Mouse (Mus musculus) liver, postnatal 0 days (tissue): ENCODE data around the gene Gm13278. TPM values are rescaled to one million over a fixed set of nuclear protein-coding genes. Genes with fewer than 3 reads are reported as not detected.
"Not testable (repeated sequence)": the region's sequence is repeated elsewhere in the genome, so short reads cannot be mapped to it uniquely, and the experiment has no call there.

ENCODE experiments used
- ATAC-seq: fragments of 200-750 bp; cut with Nextera tagmentation; 2 replicates; pipeline ENCODE4 v1.8.0; 2017; ENCODE audit warnings: mild to moderate bottlenecking, moderate library complexity
- DNase-seq: peaks from one replicate; pipeline ENCODE4 v3.0.0-alpha.2; 2016
- H3K27ac ChIP-seq: fragments of 300-500 bp; sonication (generic); 2 replicates; pipeline ENCODE4 v1.5.1; 2014; ENCODE audit warnings: antibody characterized with exemption, moderate library complexity, mild to moderate bottlenecking, low read depth
- H3K27me3 ChIP-seq: fragments of 300-500 bp; sonication (generic); 2 replicates; pipeline ENCODE4 v1.6.1; 2014; ENCODE audit warnings: low read length, control low read depth, mixed read lengths; ENCODE audit not compliant: insufficient read depth
- H3K36me3 ChIP-seq: fragments of 300-500 bp; sonication (generic); replicated peaks from 2 replicates; pipeline ENCODE4 v1.6.1; 2014; ENCODE audit warnings: mild to moderate bottlenecking, control low read depth, low read length, moderate library complexity, mixed read lengths; ENCODE audit not compliant: insufficient read depth
- H3K4me1 ChIP-seq: fragments of 300-500 bp; sonication (generic); 2 replicates; pipeline ENCODE4 v1.6.1; 2014; ENCODE audit warnings: antibody characterized with exemption, mild to moderate bottlenecking, control low read depth; ENCODE audit not compliant: insufficient read depth
- H3K4me2 ChIP-seq: fragments of 300-500 bp; sonication (generic); 2 replicates; pipeline ENCODE4 v1.6.1; 2014; ENCODE audit warnings: low read depth, mild to moderate bottlenecking, low read length, moderate library complexity, mixed read lengths
- H3K4me3 ChIP-seq: fragments of 300-500 bp; sonication (generic); 2 replicates; pipeline ENCODE4 v1.5.1; 2014; ENCODE audit warnings: low read depth, low read length
- H3K9ac ChIP-seq: fragments of 300-500 bp; sonication (generic); replicated peaks from 2 replicates; pipeline ENCODE4 v1.6.1; 2014; ENCODE audit warnings: mild to moderate bottlenecking, moderate library complexity
- H3K9me3 ChIP-seq: fragments of 300-500 bp; sonication (generic); 2 replicates; pipeline ENCODE4 v1.6.1; 2016; ENCODE audit warnings: mild to moderate bottlenecking, control low read depth, low read length, mixed read lengths
- CTCF ChIP-seq: sonication (generic); IDR thresholded peaks from 2 replicates; pipeline ENCODE4 v1.5.1; 2016; ENCODE audit warnings: antibody characterized with exemption, low read depth
- EP300 ChIP-seq: IDR thresholded peaks from 2 replicates; pipeline ENCODE4 v1.6.1; 2016; ENCODE audit warnings: antibody characterized with exemption, low read depth, mild to moderate bottlenecking
- WGBS: fragments of 180-500 bp; shearing (Covaris S2); extraction: QIAGEN DNeasy Blood & Tissue Kit; methylation state at CpG from one replicate; pipeline ENCODE4 v1.1.7; 2014; ENCODE audit not compliant: insufficient replicate concordance; 5-methylcytosine and 5-hydroxymethylcytosine counted together
- polyA plus RNA-seq: library from polyadenylated mRNA; unstranded; fragments of >200 nt; fragmentation: Nextera tagmentation; extraction: Ambion mirVana; gene quantifications from 2 replicates; pipeline ENCODE4 v1.2.1, GENCODE M21; 2015

Gene Gm13278
- polyA plus RNA-seq, 1 experiment from 2014 or later = not detected

GRCm38 (mm10) chr4:88830523-88830922 lies 39.2 kb downstream of the Gm13278 start:
- no peak for DNase-seq
- Histone ChIP-seq H3K4me3 (no peak overlapping the region), H3K4me1 (no peaks in the 10 kb centered on the region), H3K9ac (no peak overlapping the region), H3K27ac (no peak overlapping the region), H3K9me3 (no peaks in the 10 kb centered on the region), H3K36me3 (no peaks in the 10 kb centered on the region), H3K4me2 (no peak overlapping the region), H3K27me3 (no peaks in the 10 kb centered on the region)
- no peak for ATAC-seq
- TF ChIP-seq EP300 = no peak
- peak; percentile 44 for TF ChIP-seq CTCF
- WGBS = 24% methylated on average over 4 of the region's 4 CpGs

GRCm38 (mm10) chr4:88835225-88835624 lies 43.9 kb downstream of the Gm13278 start, which contains the start of gene Ifna5:
Ifna5 (plus strand) TSS chr4:88835525.
- H3K9me3 ChIP-seq, ATAC-seq, H3K27me3 ChIP-seq, H3K9ac ChIP-seq, H3K4me1 ChIP-seq, H3K27ac ChIP-seq, H3K4me2 ChIP-seq, DNase-seq, H3K4me3 ChIP-seq, H3K36me3 ChIP-seq: not testable (repeated sequence)
- 75% methylated on average over 1 of the region's 1 CpGs for WGBS

GRCm38 (mm10) chr4:88838828-88839227 lies 47.5 kb downstream of the Gm13278 start:
- H3K27ac ChIP-seq = no peak overlapping the region
- DNase-seq (no peak), ATAC-seq (no peak)
- no peaks in the 10 kb centered on the region for H3K9me3 ChIP-seq
- H3K4me3 ChIP-seq = no peak overlapping the region
- H3K9ac ChIP-seq = no peak overlapping the region
- H3K4me2 ChIP-seq = no peak overlapping the region
- no peaks in the 10 kb centered on the region for H3K4me1 ChIP-seq
- TF ChIP-seq EP300 (no peak), CTCF (peak; percentile 51)
- H3K36me3 ChIP-seq = no peaks in the 10 kb centered on the region
- H3K27me3 ChIP-seq = no peaks in the 10 kb centered on the region
- 28% methylated on average over 3 of the region's 3 CpGs for WGBS

- H3K4me3 ChIP-seq = no peak overlapping the region
- H3K9ac ChIP-seq = no peak overlapping the region
- H3K4me1 ChIP-seq = no peaks in the 10 kb centered on the region
- ATAC-seq (no peak), DNase-seq (no peak)
- WGBS = 45% methylated on average over 3 of the region's 3 CpGs
- H3K4me2 ChIP-seq = no peak overlapping the region
- no peaks in the 10 kb centered on the region for H3K36me3 ChIP-seq
- H3K9me3 ChIP-seq = no peaks in the 10 kb centered on the region
- no peaks in the 10 kb centered on the region for H3K27me3 ChIP-seq
- no peak overlapping the region for H3K27ac ChIP-seq
- TF ChIP-seq EP300 (no peak), CTCF (no peak)
Observed at GRCm38 (mm10) chr4:88840058-88840457, 48.7 kb downstream of the Gm13278 start.

GRCm38 (mm10) chr4:88841438-88841911 lies 50.1 kb downstream of the Gm13278 start, which contains the start of gene Ifna4:
Ifna4 (plus strand) TSS chr4:88841861.
- H3K4me3 ChIP-seq = no peak within 1 kb of the TSS
- H3K27me3 ChIP-seq = no peaks in the 10 kb centered on the region
- no peak within 1 kb of the TSS for H3K9ac ChIP-seq
- no peaks in the 10 kb centered on the region for H3K9me3 ChIP-seq
- ATAC-seq (no peak), DNase-seq (no peak)
- TF ChIP-seq CTCF (no peak), EP300 (no peak)
- H3K4me2 ChIP-seq = no peak within 1 kb of the TSS
- H3K27ac ChIP-seq = no peak within 1 kb of the TSS
- no peaks in the 10 kb centered on the region for H3K36me3 ChIP-seq
- WGBS = 63% methylated on average over 2 of the region's 2 CpGs
- no peaks in the 10 kb centered on the region for H3K4me1 ChIP-seq

Other genes with a start within 250 kb of the Gm13278 start
- gene Ifna15, start 233.3 kb upstream of the Gm13278 start, polyA plus RNA-seq = not detected in 2 replicates
- not detected in 2 replicates for gene Ifna14, start 219.8 kb upstream of the Gm13278 start, polyA plus RNA-seq
- gene Ifna9, start 199.2 kb upstream of the Gm13278 start, polyA plus RNA-seq = not detected in 2 replicates
- gene Ifna12, start 188.2 kb upstream of the Gm13278 start, polyA plus RNA-seq = not detected in 2 replicates
- gene C87499, start 157.1 kb upstream of the Gm13278 start, polyA plus RNA-seq = not detected in 2 replicates
- gene Ifna13, start 147.1 kb upstream of the Gm13278 start, polyA plus RNA-seq = not detected in 2 replicates
- gene Ifna16, start 114.6 kb upstream of the Gm13278 start, polyA plus RNA-seq = not detected in 2 replicates
- gene Ifna2, start 107.6 kb upstream of the Gm13278 start, polyA plus RNA-seq = not detected in 2 replicates
- not detected in 2 replicates for gene Ifnab, start 100.2 kb upstream of the Gm13278 start, polyA plus RNA-seq
- 0.15 and 0.22 TPM in 2 replicates for gene Gm26566, start 69.7 kb upstream of the Gm13278 start, polyA plus RNA-seq
- 18.6 and 20.1 TPM in 2 replicates for gene Klhl9, start 69.1 kb upstream of the Gm13278 start, polyA plus RNA-seq
- gene Gm13271, start 36.7 kb upstream of the Gm13278 start, polyA plus RNA-seq = not detected in 2 replicates
- gene Gm13283, start 31.4 kb upstream of the Gm13278 start, polyA plus RNA-seq = 0.13 TPM in 1 of 2 replicates, not detected in the other
- gene Gm13290, start 17.7 kb upstream of the Gm13278 start, polyA plus RNA-seq = not detected in 2 replicates
- gene Gm13289, start 14.6 kb upstream of the Gm13278 start, polyA plus RNA-seq = not detected in 2 replicates
- not detected in 2 replicates for gene Gm13272, start 11.7 kb upstream of the Gm13278 start, polyA plus RNA-seq
- gene Ifnz, start 9.4 kb upstream of the Gm13278 start, polyA plus RNA-seq = not detected in 2 replicates
- not detected in 2 replicates for gene Gm13276, start 5.8 kb upstream of the Gm13278 start, polyA plus RNA-seq
- not detected in 2 replicates for gene Gm13277, start 2.9 kb upstream of the Gm13278 start, polyA plus RNA-seq
- not detected in 2 replicates for gene Gm13275, start 2.9 kb downstream of the Gm13278 start, polyA plus RNA-seq
- gene Gm13279, start 5.8 kb downstream of the Gm13278 start, polyA plus RNA-seq = not detected in 2 replicates
- 0.17 and 0.25 TPM in 2 replicates for gene Gm13285, start 8.1 kb downstream of the Gm13278 start, polyA plus RNA-seq
- not detected in 2 replicates for gene Gm13287, start 11.7 kb downstream of the Gm13278 start, polyA plus RNA-seq
- not detected in 2 replicates for gene Gm13288, start 14.0 kb downstream of the Gm13278 start, polyA plus RNA-seq
- not detected in 2 replicates for gene Ifna7, start 24.7 kb downstream of the Gm13278 start, polyA plus RNA-seq
- not detected in 2 replicates for gene Ifna11, start 28.4 kb downstream of the Gm13278 start, polyA plus RNA-seq
- not detected in 2 replicates for gene Ifna6, start 35.9 kb downstream of the Gm13278 start, polyA plus RNA-seq
- not detected in 2 replicates for gene Ifna5, start 44.0 kb downstream of the Gm13278 start, polyA plus RNA-seq
- not detected in 2 replicates for gene Ifna4, start 50.3 kb downstream of the Gm13278 start, polyA plus RNA-seq
- not detected in 2 replicates for gene Ifna1, start 58.5 kb downstream of the Gm13278 start, polyA plus RNA-seq
- not detected in 2 replicates for gene Ifne, start 88.7 kb downstream of the Gm13278 start, polyA plus RNA-seq